In genomic region chr10:43991268-43991667, GRCm38 (mm10) we compare ENCODE assay signal across 25 mouse cellular contexts.
DNase-seq lines count a peak whose midpoint lies in the region; ATAC-seq and TF ChIP-seq lines count a peak whose summit lies in the region.
"Had no signal": no experiment of that assay in that cellular context is flagged by ENCODE, and none has a peak within 500 bp of the region (broad histone marks: within the 10 kb centered on the region; RNA-seq: fewer than 3 reads in every experiment).

No protein-coding gene starts in this region.

- no peak overlapping the region for H3K27ac ChIP-seq in kidney, postnatal 0 days
- H3K27ac ChIP-seq in lung, embryonic 14.5 days (ENCODE audit: low read depth): no peak overlapping the region
- H3K27ac ChIP-seq: forebrain, embryonic 10.5 days; heart, embryonic 13.5 days; hindbrain, embryonic 14.5 days; limb, embryonic 12.5 days; midbrain, embryonic 13.5 days; neural tube, embryonic 13.5 days had no signal

- H3K36me3 ChIP-seq in kidney, postnatal 0 days (ENCODE audit: insufficient read depth, low read length): no peaks in the 10 kb centered on the region
- H3K36me3 ChIP-seq in lung, embryonic 14.5 days (ENCODE audit: insufficient read depth): no peaks in the 10 kb centered on the region
- H3K36me3 ChIP-seq: forebrain, embryonic 10.5 days; heart, embryonic 13.5 days; limb, embryonic 12.5 days; midbrain, embryonic 13.5 days; neural tube, embryonic 13.5 days had no signal

- H3K4me2 ChIP-seq in kidney, postnatal 0 days (ENCODE audit: low read length): no peak overlapping the region
- no peak overlapping the region for H3K4me2 ChIP-seq in lung, embryonic 14.5 days
- H3K4me2 ChIP-seq: heart, embryonic 13.5 days; hindbrain, embryonic 14.5 days; limb, embryonic 12.5 days; midbrain, embryonic 13.5 days; neural tube, embryonic 13.5 days had no signal

- ATAC-seq in CD4-positive, CD25-positive, alpha-beta regulatory T cell, adult 4 months: no peak
- ATAC-seq in kidney, postnatal 0 days (replicated peaks; ENCODE audit: low FRiP score, low read depth): no peak
- ATAC-seq in lung, embryonic 14.5 days (ENCODE audit: insufficient read depth): no peak
- ATAC-seq: forebrain, embryonic 16.5 days; midbrain, embryonic 13.5 days; Patski had no signal

- no peaks in the 10 kb centered on the region for H3K27me3 ChIP-seq in kidney, postnatal 0 days (ENCODE audit: insufficient read depth, low read length)
- H3K27me3 ChIP-seq in lung, embryonic 14.5 days (ENCODE audit: insufficient read depth, low read length): no peaks in the 10 kb centered on the region
- H3K27me3 ChIP-seq: heart, embryonic 13.5 days; limb, embryonic 12.5 days; midbrain, embryonic 13.5 days; neural tube, embryonic 13.5 days; Patski had no signal

- no peak overlapping the region for H3K4me3 ChIP-seq in kidney, postnatal 0 days (replicated peaks; ENCODE audit: low read depth, low read length)
- H3K4me3 ChIP-seq in lung, embryonic 14.5 days (ENCODE audit: low read depth, low read length): no peak overlapping the region
- H3K4me3 ChIP-seq: forebrain, embryonic 10.5 days; heart, embryonic 13.5 days; limb, embryonic 12.5 days; midbrain, embryonic 13.5 days; neural tube, embryonic 13.5 days had no signal

- 0 out of 2 replicates have a peak, but pooled peaks have one; percentile 14 for TF ChIP-seq CTCF in kidney, postnatal 0 days (IDR thresholded peaks at IDR 0.05; ENCODE audit: low read depth)
- peak; percentile 31; the same call in 1 of the 2 replicates for TF ChIP-seq CTCF in lung, embryonic 14.5 days (IDR thresholded peaks at IDR 0.05; ENCODE audit: low read depth)

- 95% methylated on average over 5 of the region's 5 CpGs for WGBS in kidney, postnatal 0 days
- WGBS in lung, embryonic 14.5 days: 93% methylated on average over 5 of the region's 5 CpGs

- no peaks in the 10 kb centered on the region for H3K4me1 ChIP-seq in kidney, postnatal 0 days (replicated peaks; ENCODE audit: insufficient read depth, low read length)
- no peaks in the 10 kb centered on the region for H3K4me1 ChIP-seq in lung, embryonic 14.5 days (ENCODE audit: insufficient read depth)
- H3K4me1 ChIP-seq: heart, embryonic 13.5 days; limb, embryonic 12.5 days had no signal

- H3K9ac ChIP-seq in kidney, postnatal 0 days (ENCODE audit: low read depth, low read length): no peak overlapping the region
- no peak overlapping the region for H3K9ac ChIP-seq in lung, embryonic 14.5 days
- H3K9ac ChIP-seq: heart, embryonic 13.5 days; hindbrain, embryonic 14.5 days; limb, embryonic 12.5 days; midbrain, embryonic 13.5 days; neural tube, embryonic 13.5 days had no signal

- peak; percentile 31 for DNase-seq in CD4-positive, CD25-positive, alpha-beta regulatory T cell, adult 2 months (ENCODE audit: low read depth, low spot score)
- DNase-seq in kidney, postnatal 0 days (ENCODE audit: low spot score): no peak
- DNase-seq in kidney, postnatal 4 days: no peak
- DNase-seq in lung, embryonic 14.5 days: no peak
- no peak for DNase-seq in lung, postnatal 10 days
- DNase-seq in ovary, postnatal 36 days (ENCODE audit: low spot score): no peak
- no peak for DNase-seq in thymus, postnatal 36 days
- DNase-seq: adrenal gland, adult 8-10 months; cerebellum, adult 18-20 months; cerebellum, postnatal 14 days; gastrocnemius, postnatal 10 days; heart, adult 18-20 months; heart, postnatal 14 days; lung, postnatal 14 days; right cerebral cortex, postnatal 4 days; thymus, adult 2 months had no signal

- H3K9me3 ChIP-seq in kidney, postnatal 0 days (replicated peaks; ENCODE audit: low read length): no peaks in the 10 kb centered on the region
- no peaks in the 10 kb centered on the region for H3K9me3 ChIP-seq in lung, embryonic 14.5 days (ENCODE audit: low read depth, low read length)
- H3K9me3 ChIP-seq: forebrain, embryonic 10.5 days; heart, embryonic 13.5 days; limb, embryonic 12.5 days; midbrain, embryonic 13.5 days; neural tube, embryonic 13.5 days had no signal
